Mouse (Mus musculus) layer of hippocampus, adult 18-20 months (tissue): ENCODE results near the gene Mcoln1. TPM values are rescaled to one million over a fixed set of nuclear protein-coding genes. Genes with fewer than 3 reads are reported as not detected.

Experiments used
- total RNA-seq, 2 experiments: library from RNA; stranded (reverse); gene quantifications; 2 replicates each; pipeline ENCODE4 v1.2.3; 2021

The Mcoln1 gene
- total RNA-seq, 2 experiments from 2014 or later, result 76.0 to 77.3 TPM

Other genes starting within 250 kb of the Mcoln1 start
- 10 to 100 TPM; 46.9 to 47.6 TPM for gene Insr, start 220.8 kb upstream of the Mcoln1 start, total RNA-seq
- not detected for gene A430078G23Rik, start 147.0 kb upstream of the Mcoln1 start, total RNA-seq
- 10 to 100 TPM; 49.0 to 51.3 TPM for gene Arhgef18, start 107.5 kb upstream of the Mcoln1 start, total RNA-seq
- 1 to 10 TPM in 1 of 2 experiments, under 1 TPM in 1; 0.97 to 1.7 TPM for gene Pex11g, start 32.8 kb upstream of the Mcoln1 start, total RNA-seq
- gene Tex45, start 29.6 kb upstream of the Mcoln1 start, total RNA-seq, result under 1 TPM in 1 of 2 experiments, not detected in 1; 0.20 TPM
- gene Zfp358, start 7.3 kb upstream of the Mcoln1 start, total RNA-seq, result 10 to 100 TPM; 30.9 to 31.2 TPM
- gene Pnpla6, start 14.9 kb downstream of the Mcoln1 start, total RNA-seq, result 10 to 100 TPM; 71.8 to 76.2 TPM
- gene C330021F23Rik, start 67.5 kb downstream of the Mcoln1 start, total RNA-seq, result not detected
- gene Camsap3, start 86.8 kb downstream of the Mcoln1 start, total RNA-seq, result 10 to 100 TPM; 31.1 to 36.9 TPM
- 10 to 100 TPM; 39.6 to 41.2 TPM for gene Xab2, start 120.9 kb downstream of the Mcoln1 start, total RNA-seq
- gene Pet100, start 121.1 kb downstream of the Mcoln1 start, total RNA-seq, result 10 to 100 TPM; 80.9 to 84.3 TPM
- gene Pcp2, start 125.1 kb downstream of the Mcoln1 start, total RNA-seq, result under 1 TPM in 1 of 2 experiments, not detected in 1; 0.92 TPM
- gene Stxbp2, start 130.5 kb downstream of the Mcoln1 start, total RNA-seq, result 10 to 100 TPM; 43.6 to 52.5 TPM
- under 1 TPM; 0.74 to 0.79 TPM for gene Retn, start 155.3 kb downstream of the Mcoln1 start, total RNA-seq
- under 1 TPM in 1 of 2 experiments, not detected in 1; 0.23 TPM for gene Mcemp1, start 165.3 kb downstream of the Mcoln1 start, total RNA-seq
- 10 to 100 TPM; 12.9 to 14.8 TPM for gene Fcor, start 171.9 kb downstream of the Mcoln1 start, total RNA-seq
- 10 to 100 TPM; 29.8 to 32.4 TPM for gene Trappc5, start 175.8 kb downstream of the Mcoln1 start, total RNA-seq
- gene Fcer2a, start 193.7 kb downstream of the Mcoln1 start, total RNA-seq, result not detected
- not detected for gene Clec4g, start 220.2 kb downstream of the Mcoln1 start, total RNA-seq
- 1 to 10 TPM in 1 of 2 experiments, under 1 TPM in 1; 0.57 to 1.0 TPM for gene Cd209a, start 248.5 kb downstream of the Mcoln1 start, total RNA-seq